Mouse (Mus musculus): Measurements from ENCODE around the gene Tmem117.

The Tmem117 gene

DNA sequence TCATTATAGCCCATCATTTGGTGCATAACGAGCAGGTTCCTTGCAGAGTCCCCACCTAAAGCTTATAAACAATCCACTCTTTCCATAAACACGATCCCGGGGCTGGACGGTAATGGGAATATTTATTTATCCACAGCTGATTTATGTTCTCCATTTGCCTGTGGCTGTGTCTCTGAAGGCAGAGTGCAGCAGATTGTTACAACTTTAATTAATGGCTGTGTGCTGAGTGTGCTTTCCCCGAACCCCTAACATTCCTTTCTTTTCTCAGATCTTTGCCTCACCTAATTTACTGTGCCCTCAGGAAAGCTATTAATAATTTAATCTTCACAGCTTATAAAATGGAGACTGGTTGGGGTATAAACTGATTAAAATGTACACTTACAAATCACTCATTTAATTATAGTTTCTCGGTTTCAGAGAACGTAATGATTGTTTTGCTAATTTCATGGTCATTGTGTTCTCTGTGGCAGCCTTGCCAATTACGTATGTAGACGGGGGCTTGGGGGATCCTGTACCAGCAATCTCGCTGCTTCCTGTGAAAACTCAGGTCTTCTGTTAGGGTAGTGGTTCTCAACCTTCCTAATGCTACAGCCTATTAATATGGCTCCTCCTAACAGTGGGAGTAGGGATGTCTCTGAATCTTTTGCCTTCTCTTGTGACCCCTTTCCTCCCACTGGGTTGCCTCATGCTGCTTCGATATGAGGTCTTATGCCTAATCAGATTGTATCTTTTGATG is 275.8 kb downstream of the Tmem117 start:
- DNase-seq: no peak

DNA sequence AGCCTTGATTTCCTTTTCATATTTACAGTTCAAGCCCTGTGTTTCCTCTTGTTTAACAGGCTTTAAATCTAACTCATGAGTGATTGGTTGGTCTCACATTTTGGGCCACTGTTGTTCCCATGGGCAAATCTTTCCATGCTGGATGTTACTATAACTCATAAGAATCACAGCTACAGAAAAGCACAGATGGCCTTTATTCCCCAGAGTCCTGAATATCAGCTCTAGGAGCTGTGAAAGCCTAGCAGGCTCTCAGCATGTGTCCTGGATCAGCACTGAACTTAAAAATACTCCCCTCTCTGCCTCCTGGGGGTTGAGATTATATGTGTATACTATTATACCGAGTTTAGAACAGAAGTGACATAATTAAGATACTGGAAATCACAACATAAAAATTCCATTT is 292.6 kb downstream of the Tmem117 start:
- no peak for DNase-seq

DNA sequence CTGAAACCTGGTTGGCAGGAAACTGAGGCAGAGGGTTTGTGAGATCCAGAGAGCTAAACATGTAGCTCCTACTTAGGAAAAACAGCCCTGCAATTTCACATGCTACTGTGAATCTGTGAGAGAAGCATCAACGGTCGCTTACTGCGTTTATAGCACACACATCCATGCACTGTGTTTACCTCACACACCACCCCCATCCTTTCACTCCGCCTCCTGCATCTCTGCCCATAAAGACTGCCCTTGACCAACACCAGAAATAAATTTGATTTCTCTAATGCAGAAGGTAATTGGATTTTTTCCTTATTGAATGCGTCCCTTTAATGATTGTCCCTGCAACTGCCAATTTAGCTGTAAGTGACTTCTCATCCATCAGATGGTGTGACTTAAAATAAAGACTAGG is 299.0 kb downstream of the Tmem117 start:
- no peak for DNase-seq

DNA sequence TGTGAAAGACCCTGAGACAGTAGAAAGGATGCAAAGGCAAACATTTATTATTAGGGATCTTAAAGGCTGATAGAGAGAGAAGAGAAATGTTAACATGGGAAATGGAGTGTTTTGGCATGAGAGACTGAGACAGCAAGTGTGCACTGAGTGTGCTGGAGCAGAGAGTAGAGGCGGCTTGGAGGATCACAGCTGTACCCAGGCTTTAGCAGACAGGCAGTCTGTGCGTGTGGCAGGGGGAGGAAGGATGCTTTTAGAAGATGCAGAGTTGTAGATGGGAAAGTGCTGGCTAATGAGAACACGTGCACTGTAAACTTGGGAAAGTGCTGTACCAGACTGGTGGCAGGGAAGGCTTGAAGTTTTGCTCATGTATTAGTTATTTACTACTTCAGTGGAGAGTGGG is 301.7 kb downstream of the Tmem117 start:
- no peak for DNase-seq

DNA sequence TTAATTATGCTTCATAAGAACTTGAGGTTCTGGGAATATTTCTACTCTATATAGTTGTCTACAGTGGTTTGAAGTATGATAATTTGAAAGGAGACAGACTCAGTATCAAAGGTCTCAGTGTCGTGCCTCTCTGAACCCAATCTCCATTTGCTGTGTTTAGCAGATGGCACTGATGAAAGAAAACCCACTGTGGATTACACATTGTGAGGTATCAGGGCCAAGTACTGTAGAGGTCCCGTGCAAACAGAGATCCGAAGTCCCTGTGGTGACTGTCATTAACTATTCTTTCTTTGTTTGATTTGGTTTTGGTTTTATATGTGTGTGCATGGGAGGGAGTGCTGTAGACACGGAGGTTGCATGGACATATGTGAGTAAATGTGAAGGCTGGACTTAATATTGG is 304.0 kb downstream of the Tmem117 start:
- DNase-seq: no peak

DNA sequence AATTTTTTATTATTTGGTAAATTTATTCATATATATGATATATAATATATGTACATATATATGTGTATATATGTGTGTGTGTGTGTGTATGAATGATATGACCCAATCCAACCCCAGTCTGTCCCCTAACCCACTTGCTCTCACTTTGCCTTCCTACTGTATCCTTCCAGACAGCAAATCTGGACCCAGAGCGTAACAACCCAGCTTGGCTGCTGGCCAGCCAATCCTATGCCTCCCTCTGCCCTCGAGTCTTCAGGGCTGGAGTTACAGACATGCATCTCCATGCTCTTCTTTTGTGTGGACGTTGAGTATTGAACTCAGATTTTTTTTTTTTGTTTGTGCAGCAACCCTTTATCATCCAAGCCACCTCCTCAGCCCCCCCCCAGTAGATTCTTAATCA is 304.4 kb downstream of the Tmem117 start:
- DNase-seq: no peak

DNA sequence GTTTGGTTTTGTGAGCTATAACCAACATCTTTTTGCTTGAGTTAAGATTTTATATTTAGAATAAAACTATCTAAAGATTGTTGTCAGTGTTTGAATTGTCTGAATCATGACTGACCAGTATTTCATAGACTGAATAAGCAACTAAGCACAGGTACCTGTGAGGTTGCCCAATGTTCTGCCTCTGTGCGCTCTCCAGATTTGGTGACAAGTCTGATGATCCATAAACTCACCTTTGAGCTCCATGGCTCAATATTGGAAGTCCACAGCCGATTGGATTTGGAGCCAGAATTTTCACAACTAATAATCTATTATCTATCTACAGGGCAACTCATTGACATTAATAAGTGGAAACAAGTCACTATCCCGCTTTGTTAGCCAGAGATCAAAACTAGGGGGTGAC is 312.9 kb downstream of the Tmem117 start:
- DNase-seq: no peak

DNA sequence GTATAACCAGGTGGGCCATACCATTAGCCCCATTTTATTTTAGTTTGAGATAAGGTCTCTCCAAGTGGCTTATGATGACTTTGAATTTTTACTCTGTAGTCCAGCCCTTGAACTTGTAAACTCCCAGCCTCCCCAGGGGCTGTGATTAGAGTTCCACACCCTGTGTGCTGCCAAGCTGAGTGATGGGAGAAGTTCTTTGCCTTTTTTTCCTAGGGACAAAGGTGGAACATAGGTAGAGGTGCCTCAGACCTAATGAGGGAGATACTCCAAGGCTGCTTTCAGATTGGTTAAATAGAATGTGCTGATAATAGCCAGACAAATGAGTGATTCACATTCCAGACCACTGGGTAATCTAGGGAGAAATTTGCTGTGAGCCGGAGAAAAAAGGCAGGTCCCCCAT is 313.4 kb downstream of the Tmem117 start:
- DNase-seq: no peak

DNA sequence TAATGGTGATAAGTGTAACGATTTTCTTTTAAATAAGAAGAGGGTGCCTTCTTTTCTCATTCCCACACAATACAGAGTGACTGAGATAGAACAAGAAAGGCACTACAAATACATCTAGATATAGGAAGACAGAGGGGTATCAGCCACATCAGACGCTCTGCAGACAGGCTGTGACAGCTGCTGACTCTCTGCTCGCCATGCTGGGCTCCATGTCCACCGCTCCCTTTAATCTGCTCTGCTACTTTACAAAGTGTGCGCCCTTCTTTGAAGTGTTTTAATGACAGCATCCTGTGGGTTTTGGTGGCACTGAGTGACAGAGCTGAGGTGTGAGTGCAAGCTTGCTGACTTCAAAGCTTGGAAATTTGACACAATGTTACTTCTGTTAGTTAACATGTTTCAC is 314.9 kb downstream of the Tmem117 start:
- DNase-seq: no peak

DNA sequence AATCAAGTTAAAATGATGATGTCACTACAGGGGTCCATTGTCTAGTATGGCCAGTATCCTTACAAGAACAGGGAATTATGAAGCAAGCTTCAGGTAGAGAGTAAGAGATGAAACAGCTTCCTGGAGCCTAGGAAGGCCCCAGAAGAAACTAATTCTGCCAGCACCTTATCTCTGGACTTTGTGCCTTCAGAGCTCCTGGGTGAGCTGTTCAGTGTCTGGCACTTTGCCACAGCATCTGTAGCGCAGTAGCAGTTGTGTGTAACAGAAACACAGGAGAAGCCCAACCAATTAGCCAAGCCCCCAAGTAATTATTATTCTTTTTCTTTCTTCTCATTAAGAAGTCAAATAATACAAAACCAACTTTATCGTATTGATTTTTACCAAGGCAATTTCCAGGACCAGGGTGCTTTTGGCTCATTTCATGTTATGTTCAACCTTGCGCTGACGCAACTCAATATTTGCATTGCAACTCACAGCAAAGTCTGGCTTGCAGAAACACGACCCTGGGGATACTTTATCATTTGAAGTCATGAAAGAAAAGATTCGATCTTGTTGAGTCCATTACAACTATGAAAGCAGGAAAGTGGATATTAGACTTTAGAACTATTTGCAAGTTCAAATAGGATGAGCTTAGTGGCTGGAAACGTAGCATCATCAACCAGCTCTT is 322.5 kb downstream of the Tmem117 start:
- DNase-seq: no peak

DNA sequence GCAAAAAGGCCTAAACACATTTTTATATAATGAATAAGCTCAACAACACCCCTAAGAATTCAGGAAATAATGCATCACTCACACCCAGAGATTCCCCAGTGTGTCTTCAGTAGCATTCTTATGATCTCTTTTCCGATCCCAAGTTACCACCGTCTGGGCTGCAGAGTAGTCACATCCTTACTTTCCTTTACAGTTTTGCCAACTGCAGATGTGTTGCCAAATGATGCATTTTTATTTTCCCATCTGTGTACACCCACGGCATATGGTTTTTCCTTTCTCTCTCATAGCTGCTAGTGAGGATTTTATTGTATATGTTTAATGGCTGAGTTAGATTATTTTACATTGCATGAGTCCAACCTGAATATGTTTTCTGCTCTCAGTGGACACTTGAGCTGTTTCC is 327.7 kb downstream of the Tmem117 start:
- DNase-seq: no peak

DNA sequence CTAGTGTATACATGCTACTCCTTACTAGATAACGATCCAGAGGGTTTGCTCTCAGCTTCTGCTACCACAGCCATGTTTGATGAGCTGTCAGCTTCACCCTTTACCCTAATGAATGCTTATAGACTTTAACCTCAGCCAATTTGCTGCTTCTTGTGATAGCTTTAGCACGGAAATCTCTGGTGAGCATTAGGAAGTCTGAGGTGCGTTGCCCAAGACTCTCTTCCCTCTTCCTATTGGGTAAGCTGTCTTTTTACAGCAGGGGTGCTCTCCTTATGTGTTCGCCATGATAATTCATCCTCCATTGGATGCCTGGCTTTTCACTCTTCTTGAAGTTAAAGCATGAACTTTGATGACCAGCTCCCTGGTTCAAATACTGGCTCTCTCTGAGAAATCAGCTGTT is 328.2 kb downstream of the Tmem117 start:
- DNase-seq: no peak

DNA sequence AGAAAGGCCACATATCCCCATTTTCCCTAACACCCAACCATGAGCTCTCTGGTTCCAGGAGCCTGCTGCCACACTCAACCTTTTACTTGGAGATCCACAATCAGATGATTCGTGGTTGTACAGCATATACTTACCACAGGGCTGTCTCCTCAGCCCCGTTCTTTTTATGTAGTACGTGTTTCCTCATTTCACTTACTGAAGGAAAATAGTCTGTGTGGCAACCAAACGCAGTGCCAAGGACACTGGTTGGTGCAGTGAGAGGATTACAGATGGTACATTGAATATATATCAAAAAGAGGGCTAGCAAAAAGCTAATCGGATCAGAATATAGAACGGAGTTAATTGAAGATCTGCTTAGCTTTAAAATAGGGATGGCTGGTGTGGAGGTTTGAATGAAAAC is 338.0 kb downstream of the Tmem117 start:
- DNase-seq: no peak

DNA sequence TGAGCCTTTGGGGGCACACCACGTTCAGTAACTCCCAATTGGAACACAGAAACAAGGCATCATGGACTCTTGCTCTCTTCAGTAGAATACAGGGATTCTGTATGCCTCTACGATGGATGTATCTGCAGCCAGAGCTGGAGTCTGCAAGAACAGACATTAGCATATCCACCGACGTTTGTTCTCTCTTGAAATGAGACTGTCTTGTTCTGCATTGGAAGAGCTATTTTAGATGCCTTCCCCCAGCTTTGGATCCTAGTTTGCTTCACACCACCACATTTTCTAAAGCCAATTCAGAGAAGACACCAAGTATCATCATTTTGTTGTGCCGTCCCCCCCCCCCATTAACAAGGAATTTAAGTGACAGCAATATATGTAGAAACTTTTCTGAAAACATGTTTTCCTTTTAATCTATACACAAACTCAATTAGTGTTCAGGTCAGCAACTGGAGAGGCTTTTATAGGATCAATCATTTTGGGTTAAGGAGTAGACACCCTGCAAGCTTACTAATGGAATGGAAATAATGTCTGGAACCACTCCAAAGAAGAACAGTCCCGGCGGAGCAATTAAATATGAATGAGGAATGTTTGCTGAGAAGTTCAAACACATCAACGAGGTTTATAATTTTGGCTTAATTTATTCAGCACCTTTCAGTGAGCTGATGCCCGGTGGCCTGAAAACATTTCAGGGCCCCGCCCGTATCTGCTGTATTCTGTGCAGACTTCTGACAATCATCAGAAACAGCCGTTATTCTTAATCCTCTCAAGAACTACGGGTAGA is 339.6 kb downstream of the Tmem117 start:
- DNase-seq: no peak

DNA sequence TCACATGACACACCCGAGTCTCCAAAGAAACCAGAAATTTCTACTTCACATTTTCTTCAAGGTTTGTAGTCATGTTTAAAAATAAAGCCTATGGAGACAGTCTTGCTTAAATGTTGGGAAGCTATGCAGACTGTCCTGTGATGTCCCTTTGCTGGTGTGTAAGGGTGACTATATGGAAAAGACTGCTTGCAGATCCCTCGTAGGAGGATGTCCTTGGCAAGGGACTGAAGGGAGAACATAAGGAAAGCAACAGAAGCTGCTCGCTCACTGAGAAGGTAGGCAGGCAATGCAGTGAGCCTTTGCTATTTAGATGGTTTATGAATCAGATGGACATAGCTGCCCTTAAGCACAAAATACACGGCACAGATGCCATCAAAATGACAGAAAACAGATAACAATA is 352.8 kb downstream of the Tmem117 start:
- no peak for DNase-seq

DNA sequence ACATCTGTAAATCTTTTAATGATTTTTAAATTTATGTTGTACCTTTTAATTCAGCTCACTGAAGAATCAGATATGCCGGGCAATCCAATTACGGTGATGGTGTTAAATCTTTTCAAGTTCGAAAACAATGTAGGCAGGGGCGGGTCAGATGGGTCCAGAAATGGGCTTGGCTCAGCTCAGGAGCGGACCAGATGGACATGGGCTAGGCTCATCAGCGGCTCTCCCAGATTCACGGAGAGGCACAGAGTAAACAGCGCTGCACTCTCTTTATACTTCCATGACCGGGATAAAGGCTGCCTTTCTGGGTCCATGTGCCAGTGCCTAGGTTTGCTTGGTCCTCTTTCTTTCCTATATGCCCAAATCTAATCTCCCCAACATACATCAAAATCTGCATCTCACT is 366.3 kb downstream of the Tmem117 start:
- DNase-seq: no peak

DNA sequence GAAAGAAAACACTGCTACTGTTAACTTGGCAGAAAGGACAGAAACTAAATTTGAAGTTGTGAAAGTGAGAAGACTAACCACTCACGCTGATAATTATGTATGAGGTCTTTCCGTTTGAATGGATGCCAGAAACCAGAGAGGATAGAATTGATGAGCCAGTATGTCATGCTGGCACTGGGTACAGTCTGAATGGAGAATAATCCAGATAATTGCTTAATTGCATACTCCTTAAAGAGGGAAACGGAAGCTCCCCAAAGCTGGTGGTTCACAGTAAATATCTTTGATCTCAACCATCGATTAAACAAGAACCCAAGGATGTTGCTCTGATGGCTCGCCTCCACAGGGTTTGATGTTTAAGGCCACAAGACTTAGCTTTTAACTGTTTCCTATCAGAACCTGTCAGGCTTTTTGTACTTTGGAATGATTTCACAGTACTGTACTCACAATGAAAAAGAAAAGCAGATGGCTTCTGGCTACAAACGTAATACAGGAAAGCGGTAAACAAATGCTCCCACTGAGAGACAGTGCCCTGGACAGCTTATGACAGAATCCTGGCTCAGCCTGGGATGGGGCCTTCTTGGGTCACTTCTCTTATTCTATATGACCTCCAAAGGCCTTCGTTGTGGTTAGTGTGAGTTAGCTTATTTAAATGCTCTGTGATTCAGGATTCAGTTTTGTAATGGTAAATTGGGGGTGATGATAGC is 376.2 kb downstream of the Tmem117 start:
- no peak for DNase-seq

DNA sequence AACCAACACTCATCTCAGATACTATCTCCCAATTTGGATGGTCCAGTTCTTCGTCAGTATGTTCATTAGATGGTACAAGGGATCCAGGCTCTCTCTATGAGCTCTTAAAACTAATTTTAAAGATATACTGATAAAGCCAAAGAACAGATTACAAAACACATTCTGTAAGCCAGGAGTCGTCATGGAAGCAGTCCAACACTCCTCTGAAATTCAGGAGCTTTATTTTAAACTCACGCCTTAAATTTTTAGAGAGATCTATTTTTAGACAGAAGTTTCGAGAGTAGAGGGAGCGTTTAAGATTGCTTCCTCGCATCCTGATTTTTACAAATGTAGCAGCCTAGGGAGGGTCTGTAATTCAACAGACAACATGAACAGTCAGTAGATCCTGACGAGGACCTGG is 393.2 kb downstream of the Tmem117 start:
- no peak for DNase-seq

DNA sequence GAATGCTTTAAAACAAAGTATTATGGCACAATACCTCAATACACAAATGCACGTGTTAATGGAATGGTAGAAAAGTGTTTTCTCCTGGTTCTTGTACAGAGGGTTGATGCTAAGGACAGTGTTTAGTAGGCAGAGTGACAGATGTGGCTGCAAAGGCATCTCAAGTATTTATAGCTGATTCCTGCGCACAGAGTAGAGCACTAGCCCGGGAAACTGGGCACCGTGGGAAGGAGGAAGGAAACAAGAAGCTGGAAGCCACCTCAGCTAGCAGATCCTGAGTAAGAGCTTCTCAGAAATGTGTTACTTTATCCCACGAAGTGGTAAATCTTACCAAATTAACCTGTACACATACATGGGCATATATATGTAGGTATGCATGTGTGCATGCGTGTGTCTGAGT is 395.4 kb downstream of the Tmem117 start:
- no peak for DNase-seq

DNA sequence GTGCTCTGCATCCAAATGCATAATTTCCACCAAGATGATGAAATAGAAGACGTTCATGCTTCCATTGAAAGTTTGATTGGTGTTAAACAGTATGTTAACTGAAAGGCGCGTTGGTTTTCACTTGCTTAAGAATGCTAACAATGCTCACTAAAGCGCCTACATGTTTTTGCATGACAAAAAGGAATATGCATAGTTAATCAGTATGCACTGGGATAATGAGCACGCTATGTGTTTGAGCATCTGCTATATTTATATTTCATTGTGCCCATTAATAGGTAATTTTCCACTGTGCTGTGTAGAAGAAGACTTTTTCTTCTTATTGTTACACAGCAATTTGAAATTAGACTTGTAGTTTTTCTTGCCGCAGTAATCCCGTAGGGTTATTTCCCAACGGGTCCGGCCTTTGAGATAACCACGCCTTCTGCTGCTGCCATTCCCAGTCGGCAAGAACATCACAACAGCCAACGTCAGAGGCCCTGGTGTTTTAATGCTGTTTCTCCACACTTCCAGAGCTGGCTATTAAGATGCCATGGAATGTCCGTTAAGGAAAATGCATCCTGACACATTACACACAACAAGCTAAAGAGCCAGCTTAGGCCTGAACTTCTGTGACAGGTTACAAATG is 399.9 kb downstream of the Tmem117 start:
- no peak for DNase-seq

DNA sequence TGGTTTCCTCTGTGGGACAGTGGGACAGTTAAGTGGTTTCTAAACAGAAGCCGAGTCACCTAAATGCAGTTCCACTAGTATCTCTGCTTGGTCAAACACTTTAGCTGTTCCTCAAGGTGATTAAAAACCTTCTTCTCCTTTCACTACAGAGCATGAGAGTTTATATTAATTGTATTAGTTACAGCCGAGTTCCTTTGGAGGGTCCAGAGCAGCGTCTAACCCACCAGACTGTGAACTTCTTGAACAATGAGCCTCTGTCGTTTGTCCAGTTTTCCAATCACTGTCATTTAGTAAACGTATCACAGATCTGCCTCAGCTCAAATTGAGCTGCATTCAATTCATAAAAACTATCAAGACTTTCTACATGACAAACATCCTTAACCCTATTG is 400.4 kb downstream of the Tmem117 start:
- no peak for DNase-seq

DNA sequence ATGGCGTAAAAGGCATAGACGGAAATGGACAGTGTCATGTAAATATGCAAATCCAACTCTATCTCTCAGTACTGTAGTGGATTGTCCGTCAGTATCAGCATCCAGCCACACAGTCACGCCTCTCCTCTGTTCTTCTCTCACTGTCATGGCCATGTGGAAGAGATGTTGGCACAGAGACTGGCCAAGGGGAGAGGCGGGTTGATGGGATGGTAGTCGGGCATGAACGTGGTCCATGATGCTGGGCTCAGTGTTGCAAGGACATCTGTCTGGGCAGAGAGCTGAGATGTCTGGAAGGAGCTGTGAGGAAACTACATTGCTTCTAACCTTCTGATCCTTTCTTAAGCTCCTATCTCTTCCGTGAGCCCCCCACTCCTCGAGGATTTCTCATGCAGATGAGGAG is 413.4 kb downstream of the Tmem117 start:
- no peak for DNase-seq

DNA sequence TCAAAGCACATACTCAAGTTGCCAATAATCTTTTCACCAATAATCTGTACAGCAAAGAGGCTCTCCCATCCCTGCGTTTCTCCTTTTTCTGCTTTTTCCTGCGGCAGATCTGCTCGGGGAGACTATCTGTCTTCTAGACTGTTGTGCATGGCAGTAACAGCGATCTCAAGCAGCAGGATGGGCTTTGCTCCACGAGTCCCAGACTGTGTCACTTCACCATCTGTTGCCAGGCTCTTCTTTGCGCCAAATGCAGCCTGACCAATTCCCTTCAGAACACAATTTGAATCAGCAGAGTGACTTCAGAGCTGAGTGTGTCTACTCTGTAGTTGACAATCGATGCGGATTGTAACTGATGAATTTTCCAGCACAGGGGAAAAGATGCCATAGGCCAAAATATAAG is 415.0 kb downstream of the Tmem117 start:
- DNase-seq: no peak
